Mouse (Mus musculus) right cerebral cortex, adult 2 months (tissue): ENCODE measurements around the gene Igfn1.
A peak's percentile ranks its signal among the peaks of the same experiment; 100 is the strongest.

Source experiments
- DNase-seq, 2 experiments: peaks; one replicate each; pipeline ENCODE4 v3.0.0; 2021 to 2022; ENCODE audit warnings: low spot score in 2 of 2

Igfn1 gene

DNA sequence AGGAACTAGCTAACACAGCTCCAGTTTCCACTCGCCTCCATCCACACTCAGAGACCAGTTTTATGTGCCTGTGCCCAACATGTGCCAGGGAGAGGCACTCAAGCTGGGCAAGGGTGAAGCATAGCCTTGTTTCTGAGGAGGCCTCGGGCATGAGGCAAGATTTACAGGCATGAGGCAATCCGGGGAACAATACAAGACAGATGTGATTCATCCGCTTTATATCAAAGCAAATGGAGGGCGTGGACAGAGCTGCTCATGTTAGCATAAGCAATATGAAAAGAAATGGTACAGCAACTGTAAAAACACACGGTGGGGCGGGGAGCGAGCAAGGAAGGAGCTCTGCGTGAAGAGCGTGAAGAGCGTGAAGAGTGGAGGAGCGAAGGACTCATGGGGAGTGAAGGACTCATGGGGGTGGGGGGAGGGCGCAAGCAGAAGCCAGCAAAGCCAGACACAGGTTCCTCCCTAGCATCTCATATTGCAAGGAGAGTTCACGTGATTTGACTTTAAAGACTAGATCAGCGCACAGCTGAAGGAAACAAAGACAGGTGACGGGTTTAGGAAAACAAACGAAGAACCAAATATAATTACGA lies 72.3 kb downstream of the Igfn1 start:
- no peak for DNase-seq

- DNase-seq = peak; percentile 35 to 41
These were observed 76.3 kb downstream of the Igfn1 start for GRCm38 (mm10) chr1:135929876-135930275.

- no peak for DNase-seq
These were observed 80.3 kb downstream of the Igfn1 start for GRCm38 (mm10) chr1:135925848-135926247.

- DNase-seq = no peak
These were observed 81.7 kb downstream of the Igfn1 start for GRCm38 (mm10) chr1:135924377-135924994.

- DNase-seq = no peak
These were observed 82.9 kb downstream of the Igfn1 start for GRCm38 (mm10) chr1:135923229-135923628.

DNA sequence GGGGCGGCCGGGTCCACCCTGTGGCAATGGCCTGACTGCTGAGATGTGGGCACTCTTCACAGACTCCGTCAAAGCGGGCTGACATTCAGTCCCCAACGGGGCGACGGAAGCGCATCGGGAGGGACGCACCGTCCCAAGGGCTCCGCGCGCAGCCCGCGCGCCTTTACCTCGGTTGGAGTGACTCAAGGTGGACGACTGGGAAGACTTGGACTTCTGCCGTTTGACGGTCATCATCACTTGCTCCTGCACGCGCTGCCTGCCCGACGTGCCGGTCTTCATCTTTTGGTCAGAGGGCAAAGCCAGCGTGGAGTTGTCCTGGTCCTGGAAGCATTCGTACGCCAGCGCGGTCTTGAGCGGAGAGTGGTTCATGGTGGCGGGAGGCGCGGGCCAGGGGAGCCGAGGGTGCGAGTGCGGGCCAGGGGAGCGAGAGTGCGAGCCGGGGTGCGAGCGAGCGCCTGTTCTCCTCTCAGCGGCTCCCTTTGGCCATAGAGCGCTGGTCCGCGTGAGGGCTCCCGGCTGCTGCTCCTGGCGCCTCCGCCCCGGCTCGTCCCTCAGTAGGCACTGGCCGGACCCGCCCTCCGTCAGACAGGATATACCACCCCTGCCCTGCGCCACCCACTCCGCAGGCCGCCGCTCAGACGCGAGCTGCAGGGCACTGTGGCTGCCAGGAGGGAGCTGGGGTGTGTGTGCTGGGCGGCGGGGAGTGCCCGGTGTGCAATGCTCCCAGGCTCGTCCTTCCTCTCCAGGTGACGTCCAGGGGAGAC lies 87.3 kb downstream of the Igfn1 start, which contains the start of gene Pkp1:
Gene Pkp1, minus strand, starts transcription at position 564 of the 764 bp plus-strand sequence.
- no peak for DNase-seq

- DNase-seq = no peak
These were observed 88.9 kb downstream of the Igfn1 start for GRCm38 (mm10) chr1:135917206-135917605.

DNA sequence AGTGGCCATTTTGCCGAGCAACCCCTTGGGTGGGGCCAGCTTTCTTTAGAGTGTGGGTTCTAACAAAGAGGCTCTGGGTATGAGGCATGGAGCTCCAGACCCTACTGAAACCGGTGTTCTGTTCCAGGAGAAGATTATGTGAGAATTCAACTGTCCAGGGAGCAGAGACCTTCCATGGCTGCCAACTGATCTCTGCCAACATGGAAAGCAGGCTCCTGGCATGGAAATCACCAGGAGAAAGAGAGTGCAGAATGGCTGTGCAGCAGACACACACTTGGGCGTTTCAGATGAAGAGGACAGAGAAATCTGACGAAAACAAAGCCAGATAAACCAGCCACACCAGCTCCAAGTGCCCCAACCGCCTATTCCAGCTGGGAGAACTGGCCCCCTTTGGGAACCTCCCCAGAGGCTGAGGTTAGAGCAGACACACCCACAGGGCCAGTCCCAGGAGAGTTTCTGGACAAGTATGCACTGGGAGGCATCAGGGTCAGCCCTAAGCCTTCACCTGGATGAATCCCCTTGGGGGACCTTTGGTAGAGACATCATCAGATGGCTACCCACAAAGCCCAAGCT lies 89.6 kb downstream of the Igfn1 start:
- no peak for DNase-seq

- no peak for DNase-seq
These were observed 92.5 kb downstream of the Igfn1 start for GRCm38 (mm10) chr1:135913657-135914056.

DNA sequence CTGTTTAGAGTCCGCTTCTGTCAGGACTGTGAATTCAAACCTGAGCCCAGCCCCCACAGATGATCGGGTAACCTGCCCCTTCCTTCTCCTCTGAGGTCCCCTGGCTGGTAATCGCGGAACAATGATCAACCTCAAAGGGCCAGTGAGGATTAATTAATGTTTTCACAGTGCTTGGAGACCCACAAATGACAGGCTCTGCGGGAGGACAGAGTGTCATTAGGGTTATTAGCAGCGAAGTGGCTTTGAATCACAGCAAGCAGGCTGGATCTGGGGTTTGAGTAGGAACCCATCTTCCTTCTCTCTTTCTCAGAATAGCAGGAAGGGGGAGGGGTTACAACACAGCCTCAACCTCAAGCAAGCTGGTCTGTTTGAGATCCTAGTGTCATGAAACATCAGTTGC lies 96.8 kb downstream of the Igfn1 start:
- DNase-seq = no peak

DNA sequence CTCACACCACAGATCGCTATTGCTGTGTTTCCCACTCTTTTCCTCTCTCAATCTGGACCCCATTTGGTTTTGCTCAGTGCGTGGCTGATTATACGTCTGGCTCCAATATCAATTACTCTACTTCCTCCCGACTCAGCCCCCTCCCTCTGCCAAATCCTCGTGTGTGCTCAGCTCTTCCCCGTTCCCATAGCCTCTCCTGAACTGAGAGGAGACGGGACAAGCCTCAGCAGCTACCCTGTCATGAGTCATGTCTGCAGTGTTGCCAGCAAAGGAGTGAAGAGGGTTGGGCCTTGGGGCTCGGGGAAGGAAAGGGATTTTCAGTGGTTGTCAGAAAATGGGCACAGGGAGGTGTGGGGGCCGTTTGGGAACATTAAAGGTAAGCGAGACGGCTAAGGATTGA lies 99.4 kb downstream of the Igfn1 start:
- DNase-seq = peak; percentile 32 to 38
